Mouse (Mus musculus) stomach, embryonic 15.5 days (tissue): Measurements from ENCODE around the gene Olfr698. TPM values are rescaled to one million over a fixed set of nuclear protein-coding genes. Genes with fewer than 3 reads are reported as not detected.

Source experiments
- polyA plus RNA-seq: library from polyadenylated mRNA; unstranded; fragments of >200 nt; fragmentation: Nextera tagmentation; extraction: Ambion mirVana; gene quantifications from 2 replicates; pipeline ENCODE4 v1.2.1, GENCODE M21; 2015

Gene Olfr698
- polyA plus RNA-seq, 1 experiment from 2014 or later: not detected

Other genes starting within 250 kb of the Olfr698 start
- not detected in 2 replicates for gene Olfr693, start 74.8 kb downstream of the Olfr698 start, polyA plus RNA-seq
- not detected in 2 replicates for gene Olfr694, start 63.6 kb downstream of the Olfr698 start, polyA plus RNA-seq
- gene Olfr695, start 39.0 kb downstream of the Olfr698 start, polyA plus RNA-seq: not detected in 2 replicates
- not detected in 2 replicates for gene Olfr697, start 13.0 kb downstream of the Olfr698 start, polyA plus RNA-seq
- gene Olfr699, start 37.8 kb upstream of the Olfr698 start, polyA plus RNA-seq: not detected in 2 replicates
- not detected in 2 replicates for gene Olfr700, start 53.4 kb upstream of the Olfr698 start, polyA plus RNA-seq
- gene Olfr701, start 58.7 kb upstream of the Olfr698 start, polyA plus RNA-seq: not detected in 2 replicates
- gene Olfr702, start 78.5 kb upstream of the Olfr698 start, polyA plus RNA-seq: not detected in 2 replicates
- not detected in 2 replicates for gene Olfr703, start 88.0 kb upstream of the Olfr698 start, polyA plus RNA-seq
- not detected in 2 replicates for gene Olfr704, start 107.8 kb upstream of the Olfr698 start, polyA plus RNA-seq
- gene Olfr705, start 121.5 kb upstream of the Olfr698 start, polyA plus RNA-seq: not detected in 2 replicates
- not detected in 2 replicates for gene Olfr706, start 132.8 kb upstream of the Olfr698 start, polyA plus RNA-seq
- not detected in 2 replicates for gene Olfr707, start 145.8 kb upstream of the Olfr698 start, polyA plus RNA-seq
- gene Olfr1532-ps1, start 152.6 kb upstream of the Olfr698 start, polyA plus RNA-seq: not detected in 2 replicates
- not detected in 2 replicates for gene Olfr709-ps1, start 176.8 kb upstream of the Olfr698 start, polyA plus RNA-seq
- gene Olfr710, start 192.9 kb upstream of the Olfr698 start, polyA plus RNA-seq: not detected in 2 replicates
- gene Olfr6, start 208.5 kb upstream of the Olfr698 start, polyA plus RNA-seq: not detected in 2 replicates
- gene Olfr711, start 220.1 kb upstream of the Olfr698 start, polyA plus RNA-seq: not detected in 2 replicates